Mouse (Mus musculus): ENCODE measurements around the gene Tnfrsf8.
"Not testable (repeated sequence)": the region's sequence is repeated elsewhere in the genome, so short reads cannot be mapped to it uniquely, and the experiment has no call there.

Tnfrsf8 gene

DNA sequence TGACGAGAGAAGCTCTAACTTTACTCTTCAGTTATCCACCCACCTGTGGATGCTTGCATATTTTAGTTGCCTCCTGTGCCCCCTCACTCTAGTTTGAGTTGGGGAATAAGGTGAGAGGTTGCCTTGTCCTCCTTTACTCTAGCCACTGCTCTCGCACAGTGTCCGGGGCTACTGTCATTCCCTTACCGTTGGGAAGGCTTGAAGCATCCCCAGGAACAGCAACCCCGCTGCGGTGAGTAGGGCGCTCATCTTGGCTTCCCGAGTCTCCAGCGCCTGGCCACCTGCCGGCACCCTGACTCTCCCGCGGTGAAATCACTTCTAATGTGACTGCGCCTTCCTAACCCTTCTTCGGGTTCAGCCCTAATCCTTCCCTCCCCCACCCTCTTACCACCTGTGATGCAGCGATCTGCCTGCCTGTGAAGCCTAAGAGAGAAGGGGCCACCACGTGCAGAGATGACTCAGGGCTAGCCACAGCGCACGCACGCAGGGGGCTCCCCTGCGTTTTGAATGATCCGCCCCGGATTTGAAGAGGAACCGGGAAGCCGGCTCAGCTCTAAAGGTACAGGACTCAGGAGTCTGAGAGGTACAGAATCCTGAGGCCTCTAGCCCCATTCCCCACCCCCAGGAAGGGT is at the start of gene Tnfrsf8:
TSS of gene Tnfrsf8 (minus strand) at position 329 of the 632 bp plus-strand sequence.
- DNase-seq (ENCODE audit: low read depth, low spot score), result no peak

- not testable (repeated sequence) for DNase-seq (ENCODE audit: low read depth, low spot score)
Observed at GRCm38 (mm10) chr4:145361635-145362034, 46.7 kb upstream of the Tnfrsf8 start.

DNA sequence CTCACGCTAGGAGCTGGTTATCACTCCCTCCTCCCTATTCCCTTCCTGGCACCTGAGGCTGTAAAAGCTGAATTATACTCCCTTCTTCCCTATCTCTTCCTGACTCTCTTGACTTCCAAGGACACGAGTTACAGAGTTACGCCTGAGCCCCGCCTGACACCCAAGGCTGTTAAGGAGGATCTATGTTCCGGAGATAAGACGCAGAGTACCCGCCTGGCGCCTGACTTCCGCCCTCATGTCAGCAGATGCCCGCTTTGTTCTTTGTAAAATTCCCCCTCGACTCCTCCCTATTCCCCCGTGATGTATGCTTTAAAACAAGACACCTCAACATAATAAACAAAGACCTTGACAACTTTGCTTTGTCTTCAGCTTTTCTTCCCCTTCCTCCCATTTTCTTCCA is 46.1 kb upstream of the Tnfrsf8 start:
- DNase-seq (ENCODE audit: low read depth, low spot score), result no peak

GRCm38 (mm10) chr4:145360567-145360966 is 45.6 kb upstream of the Tnfrsf8 start:
- no peak for DNase-seq (ENCODE audit: low read depth, low spot score)

DNA sequence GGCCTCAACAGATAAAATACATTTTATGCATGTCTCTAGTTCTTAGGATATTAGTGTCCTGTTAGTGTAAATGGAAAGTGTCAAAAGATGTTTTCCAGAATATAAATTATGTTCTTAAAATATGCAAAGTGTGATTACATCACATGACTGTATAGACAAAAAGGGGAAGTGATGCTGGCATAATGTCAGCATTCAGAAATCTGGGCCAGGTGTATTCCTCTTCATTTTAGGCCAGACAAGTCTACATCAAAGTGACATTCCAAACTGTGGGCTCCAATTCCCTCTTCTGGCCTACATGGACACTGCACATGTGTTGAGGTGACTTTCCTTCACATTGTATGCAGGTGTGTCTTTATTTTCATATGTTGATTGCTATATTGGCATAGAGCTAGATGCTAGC is 41.3 kb upstream of the Tnfrsf8 start:
- no peak for DNase-seq (ENCODE audit: low read depth, low spot score)

- DNase-seq (ENCODE audit: low read depth, low spot score), result no peak
Observed at GRCm38 (mm10) chr4:145353855-145354254, 38.9 kb upstream of the Tnfrsf8 start.

- DNase-seq (ENCODE audit: low read depth, low spot score), result no peak
Observed at GRCm38 (mm10) chr4:145344948-145345347, 30.0 kb upstream of the Tnfrsf8 start.

- DNase-seq (ENCODE audit: low read depth, low spot score), result no peak
Observed at GRCm38 (mm10) chr4:145341879-145342809, 27.2 kb upstream of the Tnfrsf8 start.

DNA sequence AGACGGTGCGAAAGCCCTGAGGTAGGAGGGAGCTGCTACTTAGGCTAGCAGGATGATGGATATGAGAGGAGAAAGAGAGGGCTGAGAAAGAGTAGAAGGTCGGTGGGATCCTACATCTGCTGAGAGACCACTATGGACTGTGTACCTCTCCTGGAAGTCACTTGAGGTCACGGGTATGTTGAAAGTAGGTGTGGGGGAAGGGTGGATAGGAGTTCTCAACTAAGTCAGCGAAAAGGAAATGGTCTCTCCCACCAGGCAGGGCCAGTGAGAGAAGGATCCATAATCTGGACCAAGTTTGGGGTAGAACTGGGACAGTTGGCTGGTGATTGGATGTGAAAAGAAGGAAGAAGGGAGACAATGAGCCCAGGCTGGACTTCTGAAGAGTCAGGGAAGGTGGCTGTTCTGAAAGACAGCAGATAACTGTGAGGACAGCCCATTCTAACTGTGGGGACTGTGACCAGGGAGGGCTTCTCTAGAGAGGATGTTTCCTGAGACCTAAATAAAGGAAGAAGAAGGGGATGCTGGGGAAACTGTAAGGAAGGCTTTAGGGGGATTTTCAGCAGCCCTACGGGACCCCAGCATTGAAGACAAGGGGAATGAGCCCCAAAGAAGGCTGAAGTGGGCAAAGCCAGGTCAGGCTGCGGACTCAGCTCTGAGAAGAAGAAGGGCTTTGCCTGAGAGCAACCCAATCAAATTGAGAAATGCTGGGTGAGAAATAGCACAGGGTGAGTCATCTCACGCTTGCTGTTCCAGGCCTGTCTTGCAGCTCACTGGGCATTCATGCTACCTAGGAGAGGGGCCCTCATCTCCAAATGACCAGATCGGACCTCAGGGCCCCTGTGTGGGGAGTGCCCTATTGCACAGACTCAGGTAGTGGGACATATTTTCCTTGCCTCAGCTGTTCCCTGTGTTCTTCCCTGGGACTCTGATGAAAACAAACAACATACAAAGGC is 23.2 kb upstream of the Tnfrsf8 start:
- DNase-seq (ENCODE audit: low read depth, low spot score), result no peak

DNA sequence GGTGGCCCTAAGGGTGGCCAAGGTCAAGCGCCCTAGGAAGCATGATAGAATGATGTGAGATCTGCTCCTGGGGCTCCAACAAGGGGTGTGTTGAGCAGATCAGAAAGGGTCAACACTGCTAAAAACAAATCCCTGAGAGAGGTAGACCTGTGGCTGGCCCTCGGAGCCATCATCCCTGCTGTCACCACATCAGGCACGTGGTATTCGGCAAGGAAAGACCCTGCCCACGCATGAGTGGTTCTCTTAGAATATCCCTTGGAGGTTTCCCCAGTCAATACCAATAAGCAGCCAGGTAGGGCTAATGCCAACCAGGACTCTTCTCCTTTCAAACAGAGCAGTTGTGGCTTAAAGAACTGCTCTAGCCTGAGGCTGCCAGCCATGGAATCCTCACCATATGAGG is 21.6 kb upstream of the Tnfrsf8 start:
- no peak for DNase-seq (ENCODE audit: low read depth, low spot score)

- DNase-seq (ENCODE audit: low read depth, low spot score), result no peak
Observed at GRCm38 (mm10) chr4:145336019-145336418, 21.1 kb upstream of the Tnfrsf8 start.

GRCm38 (mm10) chr4:145323631-145324030 is 8.7 kb upstream of the Tnfrsf8 start:
- no peak for DNase-seq (ENCODE audit: low read depth, low spot score)

GRCm38 (mm10) chr4:145322995-145323627 is 8.1 kb upstream of the Tnfrsf8 start:
- DNase-seq (ENCODE audit: low read depth, low spot score), result no peak

DNA sequence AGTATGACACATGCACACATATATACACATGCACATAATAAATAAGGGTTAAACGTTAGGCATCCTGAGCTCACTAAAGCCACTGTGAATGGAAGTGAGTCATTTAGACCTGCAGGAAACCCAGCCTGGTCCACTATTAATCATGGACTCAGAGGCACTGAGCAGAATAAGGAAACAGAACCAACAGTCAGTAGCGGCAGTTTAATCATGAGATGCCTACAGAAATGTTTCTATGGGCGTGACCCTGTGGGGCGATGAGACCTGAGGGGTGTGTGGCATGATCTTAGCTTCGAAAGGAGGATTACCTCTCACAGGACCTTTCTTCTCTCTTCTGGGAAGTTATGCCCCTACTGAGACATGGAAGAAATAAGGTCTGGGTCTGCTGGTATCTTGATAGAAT is 7.2 kb upstream of the Tnfrsf8 start:
- no peak for DNase-seq (ENCODE audit: low read depth, low spot score)

- peak; percentile 52 for DNase-seq (ENCODE audit: low read depth, low spot score)
Observed at GRCm38 (mm10) chr4:145320624-145321023, 5.7 kb upstream of the Tnfrsf8 start.

GRCm38 (mm10) chr4:145319274-145320226 is 4.6 kb upstream of the Tnfrsf8 start:
- peak; percentile 43 for DNase-seq (ENCODE audit: low read depth, low spot score)

DNA sequence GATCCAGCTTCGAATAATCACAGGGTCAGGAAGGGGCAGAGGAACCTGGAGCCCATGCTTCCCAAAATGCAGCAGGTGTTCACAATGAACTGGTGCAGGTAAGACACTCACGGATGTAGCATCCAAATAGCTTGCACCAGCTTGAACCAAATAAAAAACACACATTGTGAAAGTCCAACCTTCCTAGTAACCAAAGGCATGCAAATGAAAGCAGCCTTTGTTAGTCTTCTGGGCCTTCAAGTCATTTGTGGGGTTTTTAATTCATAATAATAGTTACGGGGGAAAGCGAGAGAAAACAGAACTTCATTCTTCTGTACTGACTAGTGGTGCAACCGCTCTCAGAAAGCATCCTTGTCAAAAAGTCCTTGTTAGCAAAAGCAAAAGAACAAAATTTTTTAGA is 1.7 kb upstream of the Tnfrsf8 start:
- no peak for DNase-seq (ENCODE audit: low read depth, low spot score)

GRCm38 (mm10) chr4:145313966-145314365 is 998 bp downstream of the Tnfrsf8 start:
- DNase-seq (ENCODE audit: low read depth, low spot score), result no peak

DNA sequence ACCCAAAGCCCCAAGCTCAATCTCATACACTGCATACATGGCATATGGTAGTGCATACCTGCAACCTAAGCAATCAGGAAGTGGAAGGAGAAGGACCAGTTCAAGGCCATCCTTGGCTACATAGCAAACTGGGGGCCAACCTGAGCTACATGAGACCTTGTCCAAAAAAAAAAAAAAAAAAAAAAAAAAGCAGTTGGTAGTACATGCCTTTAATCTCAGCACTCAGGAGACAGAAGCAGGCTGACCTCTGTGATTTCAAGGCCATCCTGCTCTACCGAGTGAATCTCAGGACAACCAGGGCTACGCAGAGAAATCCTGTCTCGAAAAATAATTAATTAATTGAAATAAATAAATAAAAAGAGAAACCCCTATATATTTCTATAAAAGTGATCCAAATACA is 1.7 kb downstream of the Tnfrsf8 start:
- DNase-seq (ENCODE audit: low read depth, low spot score), result no peak

DNA sequence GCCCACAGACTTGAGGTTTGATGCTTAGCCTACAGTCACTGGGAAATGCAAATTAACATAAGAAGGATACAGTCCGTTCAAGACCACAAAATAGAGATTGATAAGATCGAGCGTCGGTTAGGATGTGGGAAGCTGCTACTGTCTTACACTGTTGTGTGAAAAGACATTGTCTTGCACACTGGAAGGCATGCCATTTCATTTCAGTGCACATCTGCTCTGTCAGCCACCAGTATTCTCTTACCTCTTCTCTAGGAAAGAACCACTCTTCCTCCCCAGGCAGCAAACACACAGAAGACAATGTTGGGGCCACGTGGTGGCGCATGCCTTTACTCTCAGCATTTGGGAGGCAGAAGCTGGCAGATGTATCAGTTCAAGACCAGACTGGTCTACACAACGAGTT is 2.4 kb downstream of the Tnfrsf8 start:
- no peak for DNase-seq (ENCODE audit: low read depth, low spot score)
